Mouse (Mus musculus) kidney, embryonic 16.5 days (tissue): ENCODE measurements around the gene Nell1. TPM values are rescaled to one million over a fixed set of nuclear protein-coding genes. Genes with fewer than 3 reads are reported as not detected.
A peak's percentile ranks its signal among the peaks of the same experiment; 100 is the strongest.

Experiments used
- ATAC-seq: fragments of 200-750 bp; cut with Nextera tagmentation; 2 replicates; pipeline ENCODE4 v1.8.0; 2017; ENCODE audit warnings: moderate TSS enrichment; ENCODE audit not compliant: low FRiP score, low TSS enrichment
- H3K27ac ChIP-seq: fragments of 300-500 bp; sonication (generic); 2 replicates; pipeline ENCODE4 v1.5.1; 2014; ENCODE audit warnings: low read length
- H3K27me3 ChIP-seq: fragments of 300-500 bp; sonication (generic); 2 replicates; pipeline ENCODE4 v1.6.1; 2014; ENCODE audit warnings: low read length, control low read depth, mixed read lengths; ENCODE audit not compliant: insufficient read depth
- H3K36me3 ChIP-seq: fragments of 300-500 bp; sonication (generic); 2 replicates; pipeline ENCODE4 v1.6.1; 2014; ENCODE audit warnings: low read length, control low read depth, mixed read lengths; ENCODE audit not compliant: insufficient read depth
- H3K4me1 ChIP-seq: fragments of 300-500 bp; sonication (generic); 2 replicates; pipeline ENCODE4 v1.6.1; 2014; ENCODE audit warnings: low read length, control low read depth, mixed read lengths; ENCODE audit not compliant: insufficient read depth
- H3K4me2 ChIP-seq: fragments of 300-500 bp; sonication (generic); replicated peaks from 2 replicates; pipeline ENCODE4 v1.6.1; 2014; ENCODE audit warnings: low read depth, low read length
- H3K4me3 ChIP-seq: fragments of 300-500 bp; sonication (generic); 2 replicates; pipeline ENCODE4 v1.5.1; 2014; ENCODE audit warnings: mild to moderate bottlenecking, low read length
- H3K9ac ChIP-seq: fragments of 300-500 bp; sonication (generic); replicated peaks from 2 replicates; pipeline ENCODE4 v1.6.1; 2014; ENCODE audit warnings: low read length
- H3K9me3 ChIP-seq: fragments of 300-500 bp; sonication (generic); 2 replicates; pipeline ENCODE4 v1.6.1; 2016; ENCODE audit warnings: low read length, control low read depth
- WGBS: fragments of 180-500 bp; shearing (Covaris S2); extraction: QIAGEN DNeasy Blood & Tissue Kit; methylation state at CpG from one replicate; pipeline ENCODE4 v1.1.7; 2014; 5-methylcytosine and 5-hydroxymethylcytosine counted together
- polyA plus RNA-seq: library from polyadenylated mRNA; unstranded; fragments of >200 nt; fragmentation: Nextera tagmentation; extraction: Ambion mirVana; gene quantifications from 2 replicates; pipeline ENCODE4 v1.2.1, GENCODE M21; 2015

Nell1 gene
- polyA plus RNA-seq, 1 experiment from 2014 or later: 10.9 TPM

GRCm38 (mm10) chr7:50150838-50151237 lies 176.2 kb downstream of the Nell1 start:
- H3K36me3 ChIP-seq: no peaks in the 10 kb centered on the region
- no peaks in the 10 kb centered on the region for H3K9me3 ChIP-seq
- H3K4me1 ChIP-seq: no peaks in the 10 kb centered on the region
- ATAC-seq: no peak
- no peaks in the 10 kb centered on the region for H3K27me3 ChIP-seq
- no peak overlapping the region for H3K4me3 ChIP-seq
- H3K9ac ChIP-seq: no peak overlapping the region
- WGBS: 64% methylated on average over 2 of the region's 2 CpGs
- no peak overlapping the region for H3K27ac ChIP-seq
- H3K4me2 ChIP-seq: no peak overlapping the region

- Histone ChIP-seq H3K4me2 (no peak overlapping the region), H3K27me3 (no peaks in the 10 kb centered on the region), H3K9me3 (no peaks in the 10 kb centered on the region), H3K27ac (no peak overlapping the region), H3K4me3 (no peak overlapping the region), H3K36me3 (no peaks in the 10 kb centered on the region), H3K9ac (no peak overlapping the region), H3K4me1 (no peaks in the 10 kb centered on the region)
- 53% methylated on average over 2 of the region's 2 CpGs for WGBS
- ATAC-seq: no peak
These were observed 179.0 kb downstream of the Nell1 start for GRCm38 (mm10) chr7:50153618-50154017.

DNA sequence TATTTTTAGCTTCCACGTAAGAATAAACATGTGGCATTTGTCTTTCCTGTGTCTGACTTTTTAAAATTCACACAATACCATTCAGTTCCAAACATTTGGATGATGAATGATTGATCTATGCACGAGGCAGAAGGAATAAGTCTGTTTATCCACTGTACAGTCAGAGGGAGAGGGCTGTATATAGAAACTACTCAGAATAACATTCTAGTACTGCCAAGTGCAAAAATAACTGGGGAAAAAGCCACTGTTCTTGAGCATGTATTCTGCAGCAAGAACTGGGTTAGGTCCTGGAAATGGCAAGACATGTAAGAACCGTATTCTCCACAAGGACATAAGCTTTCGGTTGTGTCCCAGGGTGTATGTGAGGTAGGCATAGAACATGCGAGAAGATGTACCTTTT lies 187.9 kb downstream of the Nell1 start:
- H3K27ac ChIP-seq: no peak overlapping the region
- no peak for ATAC-seq

GRCm38 (mm10) chr7:50168778-50169177 lies 194.1 kb downstream of the Nell1 start:
- Histone ChIP-seq H3K36me3 (no peaks in the 10 kb centered on the region), H3K4me1 (no peaks in the 10 kb centered on the region), H3K9ac (no peak overlapping the region), H3K9me3 (no peaks in the 10 kb centered on the region), H3K27ac (no peak overlapping the region), H3K4me2 (no peak overlapping the region), H3K4me3 (no peak overlapping the region), H3K27me3 (no peaks in the 10 kb centered on the region)
- ATAC-seq: no peak

More for the DNA sequence above, 187.9 kb downstream of the Nell1 start:
- Histone ChIP-seq H3K9ac (no peak overlapping the region), H3K4me1 (no peaks in the 10 kb centered on the region), H3K4me3 (no peak overlapping the region), H3K4me2 (no peak overlapping the region), H3K36me3 (no peaks in the 10 kb centered on the region), H3K9me3 (no peaks in the 10 kb centered on the region), H3K27me3 (no peaks in the 10 kb centered on the region)
- whole genome bisulfite sequencing: 77% methylated on average over 5 of the region's 5 CpGs

GRCm38 (mm10) chr7:50186306-50186705 lies 211.6 kb downstream of the Nell1 start:
- no peak for ATAC-seq
- Histone ChIP-seq H3K9me3 (no peaks in the 10 kb centered on the region), H3K36me3 (no peaks in the 10 kb centered on the region), H3K4me1 (no peaks in the 10 kb centered on the region), H3K27ac (no peak overlapping the region), H3K27me3 (no peaks in the 10 kb centered on the region), H3K4me2 (no peak overlapping the region), H3K9ac (no peak overlapping the region), H3K4me3 (no peak overlapping the region)
- WGBS: 92% methylated on average over 6 of the region's 6 CpGs

DNA sequence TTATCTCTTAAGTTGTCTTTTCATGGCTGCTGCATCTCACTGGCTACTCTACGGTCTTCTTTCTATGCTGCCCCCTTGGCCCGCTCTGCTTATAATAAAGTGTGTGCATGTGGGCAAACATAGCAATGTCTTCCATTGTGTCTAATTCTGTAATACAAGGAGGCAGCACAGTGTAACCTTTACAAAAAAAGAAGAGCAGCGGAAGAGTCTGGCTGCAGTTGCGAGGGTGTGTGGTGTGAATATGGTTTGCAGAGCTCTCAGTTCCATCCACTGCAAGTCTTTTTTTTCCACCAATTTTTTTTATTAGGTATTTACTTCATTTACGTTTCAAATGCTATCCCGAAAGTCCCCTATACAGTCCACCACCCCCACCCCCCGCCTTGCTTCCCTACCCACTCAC lies 219.3 kb downstream of the Nell1 start:
- no peaks in the 10 kb centered on the region for H3K36me3 ChIP-seq
- H3K27me3 ChIP-seq: no peaks in the 10 kb centered on the region
- H3K4me1 ChIP-seq: no peaks in the 10 kb centered on the region
- no peak for ATAC-seq
- no peak overlapping the region for H3K27ac ChIP-seq
- no peak overlapping the region for H3K9ac ChIP-seq
- WGBS: 96% methylated on average over 7 of the region's 7 CpGs
- no peak overlapping the region for H3K4me3 ChIP-seq
- no peaks in the 10 kb centered on the region for H3K9me3 ChIP-seq
- no peak overlapping the region for H3K4me2 ChIP-seq

GRCm38 (mm10) chr7:50195080-50195611 lies 220.5 kb downstream of the Nell1 start:
- H3K4me2 ChIP-seq: no peak overlapping the region
- ATAC-seq: no peak

DNA sequence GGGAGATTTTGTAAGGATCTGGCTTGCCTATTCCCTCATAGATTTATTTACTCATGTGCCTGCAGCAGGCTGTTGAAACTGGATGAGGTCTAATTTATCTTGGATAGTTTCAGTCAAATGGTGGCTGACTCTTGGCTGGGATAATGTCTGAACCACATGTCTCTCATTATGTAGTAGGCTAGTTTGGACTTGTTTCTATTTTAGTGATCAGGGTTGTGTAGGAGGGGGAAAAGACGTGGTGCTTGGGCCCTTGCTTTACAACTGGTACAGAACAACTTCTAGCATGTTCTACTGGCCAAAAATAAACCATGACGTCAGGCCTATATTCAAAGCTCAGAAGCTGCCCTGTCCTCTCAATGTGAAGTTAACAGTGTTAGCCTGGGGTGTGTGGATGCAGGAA lies 230.6 kb downstream of the Nell1 start:
- ATAC-seq: peak; percentile 74
- H3K4me1 ChIP-seq: peaks cover 5% of the 10 kb centered on the region; the same call in 1 of the 2 replicates
- no peaks in the 10 kb centered on the region for H3K27me3 ChIP-seq
- WGBS: 42% methylated on average over 2 of the region's 2 CpGs
- no peaks in the 10 kb centered on the region for H3K9me3 ChIP-seq
- H3K4me3 ChIP-seq: no peak overlapping the region
- H3K27ac ChIP-seq: 0 out of 2 replicates have a peak overlapping the region, but pooled peaks have one; percentile 46
- H3K4me2 ChIP-seq: no peak overlapping the region
- H3K9ac ChIP-seq: no peak overlapping the region
- no peaks in the 10 kb centered on the region for H3K36me3 ChIP-seq

More at GRCm38 (mm10) chr7:50195080-50195611, 220.5 kb downstream of the Nell1 start:
- Histone ChIP-seq H3K4me3 (no peak overlapping the region), H3K27me3 (no peaks in the 10 kb centered on the region), H3K9me3 (no peaks in the 10 kb centered on the region), H3K4me1 (no peaks in the 10 kb centered on the region), H3K36me3 (no peaks in the 10 kb centered on the region), H3K9ac (no peak overlapping the region), H3K27ac (no peak overlapping the region)
- WGBS: 64% methylated on average over 3 of the region's 3 CpGs

GRCm38 (mm10) chr7:50210678-50211251 lies 236.1 kb downstream of the Nell1 start:
- Histone ChIP-seq H3K4me1 (no peaks in the 10 kb centered on the region), H3K4me3 (no peak overlapping the region), H3K27ac (0 out of 2 replicates have a peak overlapping the region, but pooled peaks have one; percentile 17), H3K27me3 (no peaks in the 10 kb centered on the region), H3K4me2 (no peak overlapping the region), H3K9me3 (no peaks in the 10 kb centered on the region; the same call in 1 of the 2 replicates), H3K9ac (no peak overlapping the region), H3K36me3 (no peaks in the 10 kb centered on the region)
- 49% methylated on average over 6 of the region's 6 CpGs for WGBS
- peak; percentile 27; the same call in 1 of the 2 replicates for ATAC-seq

- no peaks in the 10 kb centered on the region for H3K27me3 ChIP-seq
- H3K27ac ChIP-seq: no peak overlapping the region
- H3K4me3 ChIP-seq: no peak overlapping the region
- no peaks in the 10 kb centered on the region for H3K4me1 ChIP-seq
- no peaks in the 10 kb centered on the region for H3K9me3 ChIP-seq
- no peak for ATAC-seq
- H3K9ac ChIP-seq: no peak overlapping the region
- H3K4me2 ChIP-seq: no peak overlapping the region
- H3K36me3 ChIP-seq: no peaks in the 10 kb centered on the region
These were observed 247.2 kb downstream of the Nell1 start for GRCm38 (mm10) chr7:50221849-50222248.
